Mouse (Mus musculus) naive thymus-derived CD4-positive, alpha-beta T cell, adult 2 months (primary cell): ENCODE measurements at regions not wholly inside any gene's neighbourhood (a gene's known extent, or its start where the extent isn't known, plus 50 kb on each side); places are given as distances from the start of the nearest gene placed in this dataset.

Experiments
- DNase-seq: peaks from one replicate; pipeline ENCODE4 v3.0.0-alpha.2; 2011; ENCODE audit warnings: low read depth

GRCm38 (mm10) chr8:10713515-10714042 is 294.7 kb downstream of the Irs2 start:
- no peak for DNase-seq

DNA sequence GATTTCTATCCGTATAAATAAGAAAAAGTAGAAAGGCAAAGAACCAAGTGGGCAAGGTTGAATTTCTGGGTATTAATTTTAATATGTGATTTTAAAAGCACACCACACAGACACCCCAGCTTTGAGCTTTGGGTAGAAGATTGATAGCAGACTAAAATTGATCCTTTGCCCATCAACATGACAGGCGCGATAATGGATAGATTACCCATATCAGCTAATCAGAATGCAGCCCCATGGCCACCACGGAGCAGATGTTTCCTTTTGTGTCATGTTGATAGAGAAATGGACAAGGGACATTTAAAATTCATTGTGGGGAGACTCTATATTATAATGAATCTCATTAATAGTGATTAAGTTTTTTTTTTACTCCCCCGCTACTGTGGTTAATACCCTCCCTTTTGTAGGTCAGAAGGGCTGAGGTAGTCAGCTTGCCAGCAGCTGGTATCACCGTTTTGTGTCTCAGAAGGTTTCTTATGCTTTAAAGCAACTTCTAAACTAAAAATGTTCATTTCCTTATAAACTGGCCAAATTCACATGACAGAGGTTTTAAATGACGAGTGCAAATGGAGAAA is 296.1 kb downstream of the Irs2 start:
- no peak for DNase-seq

GRCm38 (mm10) chr8:10711474-10711873 is 296.8 kb downstream of the Irs2 start:
- DNase-seq, result no peak

DNA sequence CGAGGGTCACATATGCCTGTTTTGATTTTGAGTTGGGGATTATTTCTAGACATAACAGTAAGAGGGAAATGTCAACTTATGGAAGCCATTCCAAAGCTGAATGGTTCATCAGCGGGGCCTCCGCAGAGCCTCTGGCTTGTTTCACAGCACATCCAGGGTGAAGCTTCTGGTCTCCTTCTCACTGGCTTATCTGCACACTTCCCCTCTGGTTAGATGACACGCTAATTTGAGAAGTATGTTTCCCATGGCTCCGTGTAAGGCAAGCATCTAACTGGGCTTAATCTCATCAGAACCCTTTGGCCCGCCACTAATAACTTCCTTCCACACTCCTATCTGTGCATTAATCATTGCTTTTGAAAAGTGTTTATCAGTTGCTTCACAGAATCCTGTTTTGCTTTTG is 299.7 kb downstream of the Irs2 start:
- no peak for DNase-seq

DNA sequence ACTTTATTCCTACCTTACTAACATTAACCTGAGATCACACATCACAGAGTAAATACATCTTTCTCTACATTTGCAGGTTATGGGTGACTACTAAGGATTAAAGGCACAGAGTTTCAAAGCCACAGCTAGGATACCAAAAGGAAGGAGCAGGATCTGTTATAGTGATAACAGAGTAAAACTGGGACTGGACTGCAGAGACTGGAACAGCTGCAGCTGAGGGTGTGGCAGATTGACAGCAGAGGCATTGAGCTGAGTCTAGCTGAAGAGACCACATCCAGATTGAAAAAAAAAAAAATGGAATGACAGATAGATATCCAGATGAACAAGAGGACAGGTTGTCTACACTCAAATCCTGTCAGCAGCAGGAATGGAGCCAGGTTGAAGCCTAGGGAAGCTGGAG is 301.1 kb downstream of the Irs2 start:
- DNase-seq, result no peak

DNA sequence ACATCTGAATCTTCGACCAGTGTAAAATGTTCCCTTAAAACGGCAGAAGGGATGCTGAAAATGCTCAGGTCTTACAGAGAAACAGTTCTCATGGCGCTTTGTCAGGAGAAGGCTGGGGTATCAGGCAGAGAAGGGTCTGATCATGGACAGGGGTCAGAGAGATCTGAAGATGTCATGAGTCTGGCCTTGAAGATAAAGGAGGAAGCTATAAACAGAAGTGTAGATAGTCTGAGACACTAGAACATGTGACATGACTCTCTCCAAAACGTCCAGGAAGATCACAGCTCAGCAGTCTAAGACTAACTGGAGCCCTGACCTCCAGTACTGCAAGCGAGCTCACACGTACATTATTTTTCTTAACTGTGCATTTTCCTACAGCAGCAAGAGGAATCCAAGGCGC is 302.3 kb downstream of the Irs2 start:
- DNase-seq, result no peak

DNA sequence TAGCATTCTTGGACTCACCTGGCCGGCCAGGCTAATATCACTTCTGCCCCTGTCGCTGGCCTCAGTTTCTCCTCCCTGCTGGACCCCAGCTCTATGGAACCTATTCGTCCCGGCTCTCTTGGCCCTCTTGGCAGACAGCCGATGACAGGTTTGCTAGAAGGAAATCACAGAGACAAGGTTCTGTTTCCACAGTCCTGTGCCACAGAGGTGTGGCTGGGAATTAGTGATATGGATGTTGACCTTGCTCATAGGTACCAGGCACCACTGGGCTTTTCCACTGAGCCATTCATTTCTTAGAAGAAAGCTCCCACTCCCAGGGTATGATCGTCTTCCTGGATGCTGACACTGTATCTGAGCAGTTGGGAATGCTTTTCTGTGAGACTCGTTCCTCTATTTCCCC is 305.5 kb downstream of the Irs2 start:
- no peak for DNase-seq

DNA sequence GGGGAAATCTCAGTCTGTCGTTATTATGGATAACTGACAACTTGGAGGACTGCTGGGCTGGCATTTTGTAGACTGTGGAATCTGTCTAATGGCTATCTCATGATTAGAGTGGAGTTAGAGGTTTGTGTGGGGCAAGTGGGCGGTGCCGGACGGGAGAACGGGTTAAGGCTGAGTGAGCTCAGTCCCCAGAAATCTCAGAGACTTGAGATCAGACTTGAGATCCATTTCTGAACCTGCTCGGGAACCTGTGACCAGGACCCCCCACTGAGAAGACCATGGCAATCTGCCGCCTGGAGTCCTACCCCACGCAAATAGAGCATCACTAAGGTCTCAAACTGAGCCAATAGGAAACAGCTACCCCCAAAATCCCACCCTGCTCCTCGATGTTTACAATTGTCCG is 306.0 kb downstream of the Irs2 start:
- DNase-seq, result no peak

GRCm38 (mm10) chr8:10701648-10702061 is 306.6 kb downstream of the Irs2 start:
- no peak for DNase-seq

GRCm38 (mm10) chr8:10701226-10701625 is 307.0 kb downstream of the Irs2 start:
- DNase-seq, result no peak

DNA sequence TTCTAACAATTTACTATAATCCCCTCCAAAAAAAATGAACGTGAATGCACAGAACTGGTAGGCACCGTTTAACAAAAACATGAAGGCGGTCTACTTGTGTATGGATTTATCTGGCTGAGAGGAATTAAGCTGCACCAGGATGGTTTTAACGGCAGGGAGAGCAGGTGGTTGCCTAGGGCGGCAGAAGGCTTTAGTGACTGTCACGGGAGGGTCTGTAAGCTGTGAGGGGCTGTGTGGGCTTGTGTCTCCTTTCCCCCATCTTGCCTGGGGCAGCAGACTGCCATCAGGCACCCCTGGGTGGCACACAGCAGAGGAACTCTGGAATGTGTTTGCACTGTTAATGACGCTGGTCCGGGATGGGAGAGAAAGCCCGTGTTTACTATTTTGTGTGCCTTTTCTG is 308.6 kb downstream of the Irs2 start:
- no peak for DNase-seq

GRCm38 (mm10) chr8:10695181-10695580 is 313.1 kb downstream of the Irs2 start:
- no peak for DNase-seq

- no peak for DNase-seq
These were observed 317.6 kb downstream of the Irs2 start for GRCm38 (mm10) chr8:10690659-10691058.

- no peak for DNase-seq
These were observed 318.4 kb downstream of the Irs2 start for GRCm38 (mm10) chr8:10689881-10690280.

DNA sequence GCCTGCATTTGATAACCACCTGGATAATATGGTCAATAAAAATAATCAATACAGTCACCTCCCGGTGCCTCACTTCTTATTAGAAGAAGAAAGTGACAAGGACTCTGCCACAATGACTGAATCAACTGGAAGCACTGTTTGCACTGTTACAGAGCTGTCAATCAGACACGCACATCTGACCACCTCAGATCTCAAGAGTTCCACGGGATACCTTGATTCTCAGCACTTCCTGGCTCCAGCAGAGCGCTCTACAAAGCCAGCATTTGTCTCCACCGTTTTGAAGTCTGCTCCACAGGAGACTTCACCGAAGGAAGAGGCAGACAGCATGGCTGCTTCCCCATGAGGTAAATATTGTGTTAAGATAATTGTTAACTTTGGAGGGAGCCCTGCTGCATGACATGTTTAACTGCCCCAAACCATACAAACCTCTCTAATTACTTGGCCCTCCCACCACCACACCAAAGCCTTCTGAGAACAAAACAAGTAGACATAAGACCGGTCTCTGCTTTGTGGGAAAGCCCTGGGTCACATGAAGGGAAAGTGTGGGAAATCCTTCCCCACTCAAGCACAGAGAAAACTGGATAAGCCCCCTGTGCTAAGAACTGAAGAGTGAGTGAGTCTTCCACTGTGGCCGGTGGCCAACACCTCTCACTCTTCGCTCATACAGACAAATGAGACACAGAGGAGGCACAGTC is 320.2 kb downstream of the Irs2 start:
- DNase-seq, result no peak
